Mouse (Mus musculus) small intestine, adult 2 months (tissue): Measurements from ENCODE around the gene Agap1.

Experiments used
- CTCF ChIP-seq: fragments of 200-500 bp; IDR thresholded peaks from 2 replicates; pipeline ENCODE4 v1.5.1; 2012; ENCODE audit warnings: low read depth, mild to moderate bottlenecking, control low read depth, inconsistent platforms, low read length, moderate library complexity, mixed read lengths; ENCODE audit not compliant: insufficient replicate concordance, insufficient read length; ENCODE audit errors: extremely low read depth
- POLR2A ChIP-seq: fragments of 200-500 bp; IDR thresholded peaks from 2 replicates; pipeline ENCODE4 v1.6.1; 2012; ENCODE audit warnings: low read depth, mild to moderate bottlenecking, control low read depth, inconsistent platforms, low read length, moderate library complexity

DNA sequence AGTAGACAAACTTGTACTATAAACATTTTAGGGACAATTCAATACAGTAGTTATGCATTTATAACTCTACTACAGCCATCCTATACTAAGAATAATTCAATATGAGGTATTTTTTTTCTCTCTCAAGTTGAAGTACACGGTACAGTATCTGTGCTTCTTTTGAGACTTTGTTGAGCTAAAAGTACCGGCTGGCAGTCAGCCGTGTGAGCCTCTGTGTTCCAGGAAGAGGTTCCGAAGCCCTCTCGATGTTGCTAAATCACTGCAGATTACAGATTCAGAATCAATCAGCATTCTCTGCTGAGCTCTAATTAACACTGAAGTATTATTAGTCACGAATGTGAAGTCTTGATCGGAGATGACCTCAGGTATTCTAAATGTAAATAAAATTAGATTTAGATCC, 196.0 kb downstream of the Agap1 start:
- TF ChIP-seq CTCF (no peak), POLR2A (no peak)
